Mouse (Mus musculus) layer of hippocampus, adult 8-10 months (tissue): ENCODE measurements at regions not wholly inside any gene's neighbourhood (a gene's known extent, or its start where the extent isn't known, plus 50 kb on each side); places are given as distances from the start of the nearest gene placed in this dataset.
A peak's percentile ranks its signal among the peaks of the same experiment; 100 is the strongest.

Experiments used
- DNase-seq, 2 experiments: peaks; one replicate each; pipeline ENCODE4 v3.0.0; 2022; ENCODE audit warnings: low spot score in 2 of 2

- no peak for DNase-seq
Observed at GRCm38 (mm10) chr9:116511450-116511849, 336.3 kb upstream of the Tgfbr2 start.

- DNase-seq: no peak
Observed at GRCm38 (mm10) chr9:116507756-116508155, 332.6 kb upstream of the Tgfbr2 start.

DNA sequence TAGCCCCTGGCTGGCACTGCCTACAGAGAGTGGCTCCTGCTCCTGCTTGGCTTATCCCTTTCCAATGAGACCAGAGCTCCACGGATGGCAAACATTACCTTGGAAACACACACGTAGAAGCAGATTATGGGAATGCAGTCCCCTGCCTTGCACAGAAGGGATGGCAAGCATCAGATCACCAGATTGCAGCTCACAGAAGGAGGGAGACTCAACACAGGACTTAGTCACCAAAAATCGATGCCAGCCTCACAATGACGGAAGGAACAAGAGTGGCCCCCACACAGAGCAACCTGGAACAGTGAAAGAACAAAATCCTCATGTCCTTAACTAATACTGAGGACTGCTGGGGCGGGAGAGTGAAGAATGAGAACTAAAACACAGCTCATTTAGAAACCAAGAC is 327.7 kb upstream of the Tgfbr2 start:
- DNase-seq: peak; percentile 81 to 83

GRCm38 (mm10) chr9:116500951-116501350 is 325.8 kb upstream of the Tgfbr2 start:
- DNase-seq: no peak

GRCm38 (mm10) chr9:116491227-116491626 is 316.1 kb upstream of the Tgfbr2 start:
- DNase-seq: no peak

DNA sequence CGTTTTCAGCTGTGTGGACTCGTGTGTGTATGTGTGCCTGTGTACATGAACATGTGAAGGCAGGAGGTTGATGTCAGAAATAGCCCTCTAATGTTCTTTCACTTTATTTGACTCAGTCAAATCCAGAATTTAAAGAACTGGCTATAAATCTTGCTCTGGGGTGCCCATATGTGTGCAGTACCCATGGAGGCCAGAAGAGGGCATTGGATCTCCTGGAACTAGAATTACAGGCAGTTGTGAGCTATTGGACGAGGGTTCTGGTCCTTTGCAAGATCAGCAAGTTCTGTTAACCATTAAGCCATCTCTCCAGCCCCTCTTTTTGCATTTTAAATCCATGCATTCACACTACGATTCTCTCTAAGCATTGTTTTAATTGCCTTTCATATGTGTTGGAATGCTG is 314.6 kb upstream of the Tgfbr2 start:
- DNase-seq: peak in 1 of 2 experiments; percentile 41

DNA sequence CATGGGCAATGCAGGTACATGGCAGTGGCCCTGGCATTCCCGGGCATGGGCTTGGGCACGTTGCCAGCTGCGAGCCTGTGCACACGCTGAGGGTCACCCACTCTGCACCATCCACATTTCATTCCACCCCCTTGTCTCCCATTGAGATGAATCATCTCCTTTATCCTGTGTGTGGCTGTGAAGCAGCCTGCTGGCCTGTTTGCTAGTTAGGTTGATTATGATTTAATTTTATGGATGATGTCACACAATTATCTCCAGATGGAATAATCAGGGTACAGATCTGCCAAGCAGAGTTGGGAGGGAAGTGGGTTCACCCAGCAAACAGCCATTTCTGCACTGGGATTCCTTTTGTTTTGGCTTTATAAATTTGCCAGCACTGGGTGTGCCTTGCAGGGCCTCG is 314.1 kb upstream of the Tgfbr2 start:
- DNase-seq: peak; percentile 39 to 47

GRCm38 (mm10) chr9:116477309-116477708 is 302.1 kb upstream of the Tgfbr2 start:
- DNase-seq: no peak

GRCm38 (mm10) chr9:116475206-116475955 is 300.2 kb upstream of the Tgfbr2 start:
- peak; percentile 45 to 52 for DNase-seq

DNA sequence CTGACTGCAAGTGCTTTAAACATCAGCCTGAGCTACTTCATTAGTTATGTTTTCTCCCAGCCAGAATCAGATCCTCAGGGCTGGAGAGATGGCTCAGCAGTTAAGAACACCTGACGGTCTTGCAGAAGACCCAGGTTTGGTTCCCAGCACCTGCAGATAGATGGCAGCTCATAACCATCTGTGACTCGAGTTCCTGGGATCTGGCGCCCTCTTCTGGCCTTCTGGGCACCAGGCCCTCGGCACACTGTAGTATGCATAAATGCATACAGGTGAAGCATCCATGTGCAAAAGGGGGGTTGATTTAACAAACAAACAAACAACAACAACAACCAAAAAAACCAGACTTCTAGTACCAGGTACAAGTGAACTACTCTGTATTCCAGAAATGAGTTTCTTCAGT is 297.7 kb upstream of the Tgfbr2 start:
- no peak for DNase-seq

- no peak for DNase-seq
Observed at GRCm38 (mm10) chr9:116468569-116469250, 293.6 kb upstream of the Tgfbr2 start.

GRCm38 (mm10) chr9:116466336-116466735 is 291.2 kb upstream of the Tgfbr2 start:
- no peak for DNase-seq

DNA sequence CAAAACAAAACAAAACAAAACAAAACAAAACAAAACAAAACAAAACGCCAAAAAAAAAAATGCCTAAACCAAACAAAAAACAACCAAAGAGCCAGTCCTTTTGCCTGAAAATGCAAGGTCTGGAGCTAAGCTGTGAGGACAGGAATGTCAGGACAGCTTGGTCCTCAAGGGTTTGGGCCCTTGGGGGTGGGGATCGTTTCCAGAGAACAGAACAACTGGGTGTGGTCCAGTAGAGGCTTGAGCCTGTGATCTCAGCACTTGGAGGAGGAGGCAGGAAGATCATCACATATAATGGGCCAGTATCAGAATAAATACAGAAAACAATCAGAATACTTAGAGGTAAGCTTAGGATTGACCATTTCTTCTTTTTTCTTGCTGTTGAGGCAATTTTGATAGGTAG is 289.5 kb upstream of the Tgfbr2 start:
- DNase-seq: no peak

- no peak for DNase-seq
Observed at GRCm38 (mm10) chr9:116462232-116462631, 287.1 kb upstream of the Tgfbr2 start.

- no peak for DNase-seq
Observed at GRCm38 (mm10) chr9:116460022-116460421, 284.9 kb upstream of the Tgfbr2 start.

DNA sequence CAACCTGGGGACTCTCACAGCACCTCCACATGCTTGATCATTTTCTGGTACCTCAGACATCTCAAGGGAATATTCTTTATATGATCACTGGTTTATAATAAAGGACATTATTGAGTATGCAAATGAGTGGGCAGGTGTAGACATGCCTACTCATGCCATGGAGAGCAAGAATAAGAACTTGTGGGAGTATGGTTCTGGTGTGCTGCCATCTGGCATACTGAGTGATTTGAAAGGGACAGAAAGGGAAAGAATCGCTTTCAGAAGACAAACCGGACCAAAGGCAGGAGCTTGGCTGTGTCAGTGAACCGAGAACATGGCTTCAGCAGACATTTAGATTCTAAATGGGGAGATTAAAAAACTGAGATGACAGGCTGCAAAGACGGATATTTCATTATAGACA is 276.9 kb upstream of the Tgfbr2 start:
- peak; percentile 31 to 39 for DNase-seq

- no peak for DNase-seq
Observed at GRCm38 (mm10) chr9:116450829-116451228, 275.7 kb upstream of the Tgfbr2 start.

DNA sequence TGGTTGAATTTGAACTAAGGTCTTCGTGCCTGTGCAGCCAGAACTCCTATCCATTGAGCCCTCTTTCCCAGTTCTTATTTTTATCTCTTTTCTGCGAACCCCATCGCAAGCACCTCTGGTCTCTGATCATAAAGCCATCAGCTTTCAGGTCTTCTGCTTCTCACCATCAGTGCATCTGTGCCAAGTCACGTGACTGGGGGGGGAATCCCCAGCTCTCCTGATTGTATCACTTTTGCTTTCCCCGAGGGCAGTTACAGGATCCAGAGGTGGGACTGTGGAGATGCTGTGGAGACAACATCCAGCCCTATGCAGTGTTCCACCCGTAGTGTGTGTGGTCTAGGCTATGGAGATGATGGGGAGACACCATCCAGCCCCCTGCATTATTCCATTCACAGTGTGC is 272.6 kb upstream of the Tgfbr2 start:
- no peak for DNase-seq

DNA sequence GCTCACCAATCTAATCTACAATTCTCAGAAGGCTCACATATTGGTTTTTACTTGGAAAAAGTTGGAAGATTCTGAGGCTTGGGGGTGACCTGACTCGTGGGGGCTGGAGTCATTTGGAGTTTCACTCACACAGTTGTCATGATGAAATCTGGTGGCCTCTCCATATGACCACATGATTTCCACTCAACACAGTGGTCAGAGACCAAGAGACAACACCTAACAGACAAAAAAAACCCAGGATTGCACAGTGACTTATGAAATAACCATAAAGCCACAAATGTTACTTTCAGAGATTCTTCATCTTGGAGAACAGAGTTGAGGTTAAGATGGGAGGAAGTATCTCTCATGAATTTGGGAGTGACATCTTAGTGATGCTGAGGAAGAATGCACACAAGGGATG is 263.4 kb upstream of the Tgfbr2 start:
- DNase-seq: no peak

- DNase-seq: no peak
Observed at GRCm38 (mm10) chr9:116434414-116434813, 259.3 kb upstream of the Tgfbr2 start.

- DNase-seq: no peak
Observed at GRCm38 (mm10) chr9:116429061-116429460, 253.9 kb upstream of the Tgfbr2 start.

GRCm38 (mm10) chr9:116428475-116428874 is 253.3 kb upstream of the Tgfbr2 start:
- DNase-seq: no peak

GRCm38 (mm10) chr9:116427278-116427677 is 252.1 kb upstream of the Tgfbr2 start:
- DNase-seq: no peak
